Mouse (Mus musculus): Measurements from ENCODE around the gene Slc27a3. TPM values are rescaled to one million over a fixed set of nuclear protein-coding genes. Genes with fewer than 3 reads are reported as not detected.
"Not testable (repeated sequence)": the region's sequence is repeated elsewhere in the genome, so short reads cannot be mapped to it uniquely, and the experiment has no call there.

Gene Slc27a3
- polyA plus RNA-seq, 1 experiment from 2014 or later = 18.8 TPM

GRCm38 (mm10) chr3:90372817-90373216, 16.9 kb downstream of the Slc27a3 start:
- no peaks in the 10 kb centered on the region for H3K4me1 ChIP-seq
- H3K27ac ChIP-seq (replicated peaks) = no peak overlapping the region
- H3K4me2 ChIP-seq (replicated peaks) = no peak overlapping the region
- H3K36me3 ChIP-seq = no peaks in the 10 kb centered on the region
- peak; percentile 46 for ATAC-seq (replicated peaks)
- no peak overlapping the region for H3K9ac ChIP-seq (replicated peaks)
- H3K4me3 ChIP-seq = no peak overlapping the region
- WGBS = 57% methylated on average over 5 of the region's 5 CpGs
- H3K9me3 ChIP-seq = no peaks in the 10 kb centered on the region
- H3K27me3 ChIP-seq = no peaks in the 10 kb centered on the region

GRCm38 (mm10) chr3:90371857-90372256, 17.9 kb downstream of the Slc27a3 start:
- ATAC-seq (replicated peaks) = no peak

GRCm38 (mm10) chr3:90369041-90369440, 20.7 kb downstream of the Slc27a3 start:
- no peak overlapping the region for H3K9ac ChIP-seq (replicated peaks)
- no peak for ATAC-seq (replicated peaks)
- no peaks in the 10 kb centered on the region for H3K4me1 ChIP-seq
- H3K27me3 ChIP-seq = no peaks in the 10 kb centered on the region
- no peaks in the 10 kb centered on the region for H3K36me3 ChIP-seq
- no peak overlapping the region for H3K4me3 ChIP-seq
- no peak overlapping the region for H3K27ac ChIP-seq (replicated peaks)
- H3K4me2 ChIP-seq (replicated peaks) = no peak overlapping the region
- WGBS = 40% methylated on average over 2 of the region's 2 CpGs
- no peaks in the 10 kb centered on the region for H3K9me3 ChIP-seq

More at GRCm38 (mm10) chr3:90371857-90372256, 17.9 kb downstream of the Slc27a3 start:
- H3K9ac ChIP-seq (replicated peaks) = no peak overlapping the region
- H3K27me3 ChIP-seq = no peaks in the 10 kb centered on the region
- 79% methylated on average over 7 of the region's 7 CpGs for WGBS
- no peak overlapping the region for H3K4me3 ChIP-seq
- no peak overlapping the region for H3K4me2 ChIP-seq (replicated peaks)
- no peaks in the 10 kb centered on the region for H3K36me3 ChIP-seq
- H3K27ac ChIP-seq (replicated peaks) = no peak overlapping the region
- no peaks in the 10 kb centered on the region for H3K9me3 ChIP-seq
- no peaks in the 10 kb centered on the region for H3K4me1 ChIP-seq

- 95% methylated on average over 5 of the region's 5 CpGs for WGBS
- no peak for ATAC-seq (replicated peaks)
- H3K9ac ChIP-seq (replicated peaks) = no peak overlapping the region
Measured at GRCm38 (mm10) chr3:90367001-90367632, 22.6 kb downstream of the Slc27a3 start.

GRCm38 (mm10) chr3:90362346-90362745, 27.4 kb downstream of the Slc27a3 start:
- 75% methylated on average over 2 of the region's 2 CpGs for WGBS
- H3K9ac ChIP-seq (replicated peaks) = no peak overlapping the region
- H3K27me3 ChIP-seq = no peaks in the 10 kb centered on the region
- H3K36me3 ChIP-seq = peaks cover 37% of the 10 kb centered on the region
- no peaks in the 10 kb centered on the region for H3K4me1 ChIP-seq
- no peak overlapping the region for H3K4me3 ChIP-seq
- ATAC-seq (replicated peaks) = no peak
- H3K9me3 ChIP-seq = no peaks in the 10 kb centered on the region
- H3K27ac ChIP-seq (replicated peaks) = no peak overlapping the region
- H3K4me2 ChIP-seq (replicated peaks) = no peak overlapping the region

More at GRCm38 (mm10) chr3:90367001-90367632, 22.6 kb downstream of the Slc27a3 start:
- no peaks in the 10 kb centered on the region for H3K9me3 ChIP-seq
- H3K4me2 ChIP-seq (replicated peaks) = no peak overlapping the region
- no peaks in the 10 kb centered on the region for H3K4me1 ChIP-seq
- H3K27ac ChIP-seq (replicated peaks) = no peak overlapping the region
- no peaks in the 10 kb centered on the region for H3K27me3 ChIP-seq
- H3K36me3 ChIP-seq = 0 out of 2 replicates have a peak, but pooled peaks cover 7% of the 10 kb centered on the region
- H3K4me3 ChIP-seq = no peak overlapping the region

- Histone ChIP-seq H3K36me3 (peaks cover 46% of the 10 kb centered on the region), H3K27ac (replicated peaks) (no peak overlapping the region)
Measured at GRCm38 (mm10) chr3:90361476-90361875, 28.3 kb downstream of the Slc27a3 start.

GRCm38 (mm10) chr3:90359230-90359629, 30.5 kb downstream of the Slc27a3 start:
- no peak overlapping the region for H3K4me3 ChIP-seq
- no peaks in the 10 kb centered on the region for H3K4me1 ChIP-seq
- no peak overlapping the region for H3K9ac ChIP-seq (replicated peaks)
- H3K4me2 ChIP-seq (replicated peaks) = no peak overlapping the region
- no peak for ATAC-seq (replicated peaks)
- peaks cover 67% of the 10 kb centered on the region for H3K36me3 ChIP-seq
- no peaks in the 10 kb centered on the region for H3K9me3 ChIP-seq
- 100% methylated on average over 1 of the region's 1 CpGs for WGBS
- H3K27me3 ChIP-seq = no peaks in the 10 kb centered on the region
- no peak overlapping the region for H3K27ac ChIP-seq (replicated peaks)

More at GRCm38 (mm10) chr3:90361476-90361875, 28.3 kb downstream of the Slc27a3 start:
- no peak overlapping the region for H3K4me3 ChIP-seq
- ATAC-seq (replicated peaks) = no peak
- WGBS = 85% methylated on average over 4 of the region's 4 CpGs
- no peak overlapping the region for H3K9ac ChIP-seq (replicated peaks)
- H3K27me3 ChIP-seq = no peaks in the 10 kb centered on the region
- no peaks in the 10 kb centered on the region for H3K9me3 ChIP-seq
- no peaks in the 10 kb centered on the region for H3K4me1 ChIP-seq
- H3K4me2 ChIP-seq (replicated peaks) = no peak overlapping the region

- no peaks in the 10 kb centered on the region for H3K27me3 ChIP-seq
- H3K4me1 ChIP-seq = no peaks in the 10 kb centered on the region
- WGBS = 92% methylated on average over 7 of the region's 7 CpGs
- H3K9ac ChIP-seq (replicated peaks) = no peak overlapping the region
- no peak for ATAC-seq (replicated peaks)
- peaks cover 76% of the 10 kb centered on the region for H3K36me3 ChIP-seq
- H3K9me3 ChIP-seq = no peaks in the 10 kb centered on the region
- H3K27ac ChIP-seq (replicated peaks) = no peak overlapping the region
- H3K4me2 ChIP-seq (replicated peaks) = no peak overlapping the region
- no peak overlapping the region for H3K4me3 ChIP-seq
Measured at GRCm38 (mm10) chr3:90357959-90358358, 31.8 kb downstream of the Slc27a3 start.

GRCm38 (mm10) chr3:90347847-90348246, 41.9 kb downstream of the Slc27a3 start:
- H3K4me1 ChIP-seq = no peaks in the 10 kb centered on the region
- 97% methylated on average over 4 of the region's 4 CpGs for WGBS
- H3K4me2 ChIP-seq (replicated peaks) = no peak overlapping the region
- H3K27ac ChIP-seq (replicated peaks) = no peak overlapping the region
- no peaks in the 10 kb centered on the region for H3K27me3 ChIP-seq
- no peaks in the 10 kb centered on the region for H3K9me3 ChIP-seq
- no peak for ATAC-seq (replicated peaks)
- no peak overlapping the region for H3K4me3 ChIP-seq
- H3K9ac ChIP-seq (replicated peaks) = no peak overlapping the region
- H3K36me3 ChIP-seq = peaks cover 58% of the 10 kb centered on the region

- ATAC-seq (replicated peaks); H3K9ac ChIP-seq (replicated peaks); H3K27me3 ChIP-seq; H3K4me2 ChIP-seq (replicated peaks); H3K4me3 ChIP-seq; H3K27ac ChIP-seq (replicated peaks); H3K9me3 ChIP-seq: not testable (repeated sequence)
- H3K4me1 ChIP-seq = peaks cover 11% of the 10 kb centered on the region; the same call in 1 of the 2 replicates
- peaks cover 33% of the 10 kb centered on the region for H3K36me3 ChIP-seq
- 56% methylated on average over 2 of the region's 2 CpGs for WGBS
Measured at GRCm38 (mm10) chr3:90342853-90343252, 46.9 kb downstream of the Slc27a3 start.

- H3K4me3 ChIP-seq = no peak overlapping the region
- H3K36me3 ChIP-seq = peaks cover 20% of the 10 kb centered on the region
- peaks cover 15% of the 10 kb centered on the region; the same call in 1 of the 2 replicates for H3K4me1 ChIP-seq
- no peak overlapping the region for H3K9ac ChIP-seq (replicated peaks)
- no peaks in the 10 kb centered on the region for H3K9me3 ChIP-seq
- H3K27me3 ChIP-seq = no peaks in the 10 kb centered on the region
- no peak overlapping the region for H3K27ac ChIP-seq (replicated peaks)
- ATAC-seq (replicated peaks) = no peak
- H3K4me2 ChIP-seq (replicated peaks) = no peak overlapping the region
Measured at GRCm38 (mm10) chr3:90340177-90340576, 49.6 kb downstream of the Slc27a3 start.

- Histone ChIP-seq H3K36me3 (peaks cover 13% of the 10 kb centered on the region), H3K4me1 (peaks cover 15% of the 10 kb centered on the region; the same call in 1 of the 2 replicates), H3K9me3 (no peaks in the 10 kb centered on the region), H3K27me3 (no peaks in the 10 kb centered on the region), H3K4me2 (replicated peaks) (no peak overlapping the region), H3K9ac (replicated peaks) (no peak overlapping the region), H3K27ac (replicated peaks) (no peak overlapping the region), H3K4me3 (no peak overlapping the region)
- ATAC-seq (replicated peaks) = no peak
- WGBS = 55% methylated on average over 3 of the region's 3 CpGs
Measured at GRCm38 (mm10) chr3:90338190-90338589, 51.5 kb downstream of the Slc27a3 start.

- no peak overlapping the region for H3K4me2 ChIP-seq (replicated peaks)
- ATAC-seq (replicated peaks) = no peak
Measured at GRCm38 (mm10) chr3:90335517-90335916, 54.2 kb downstream of the Slc27a3 start.

More at GRCm38 (mm10) chr3:90335517-90335916, 54.2 kb downstream of the Slc27a3 start:
- Histone ChIP-seq H3K4me1 (peaks cover 15% of the 10 kb centered on the region; the same call in 1 of the 2 replicates), H3K27me3 (no peaks in the 10 kb centered on the region), H3K9me3 (no peaks in the 10 kb centered on the region), H3K9ac (replicated peaks) (no peak overlapping the region), H3K4me3 (no peak overlapping the region), H3K36me3 (no peaks in the 10 kb centered on the region), H3K27ac (replicated peaks) (no peak overlapping the region)
